Mouse (Mus musculus): ENCODE data around the gene Gm20661. TPM values are rescaled to one million over a fixed set of nuclear protein-coding genes. Genes with fewer than 3 reads are reported as not detected.
"Not testable (repeated sequence)": the region's sequence is repeated elsewhere in the genome, so short reads cannot be mapped to it uniquely, and the experiment has no call there.

Gm20661 gene
- polyA plus RNA-seq, 1 experiment from 2014 or later: 1.8 TPM

DNA sequence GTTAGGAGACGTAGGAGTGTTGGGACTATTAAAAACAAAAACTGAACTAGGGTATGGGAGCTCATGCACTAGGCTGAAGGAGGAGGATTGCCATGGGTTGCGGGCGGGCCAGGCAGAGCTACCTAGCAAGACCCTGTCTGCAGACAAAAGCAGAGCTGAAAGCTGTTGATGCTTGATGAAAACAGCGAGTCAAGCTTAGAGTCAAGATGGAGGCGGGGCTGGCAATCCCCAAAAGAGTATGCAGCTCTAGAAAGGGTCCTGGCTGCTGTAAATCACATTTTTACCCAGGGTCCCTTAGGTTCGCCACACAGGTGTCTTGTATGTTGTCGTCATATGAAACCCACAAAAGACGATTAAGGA, 20.7 kb downstream of the Gm20661 start:
- no peaks in the 10 kb centered on the region for H3K36me3 ChIP-seq (ENCODE audit: insufficient read depth, low read length)
- WGBS: 18% methylated on average over 8 of the region's 8 CpGs
- H3K4me2 ChIP-seq (replicated peaks; ENCODE audit: low read depth, low read length): peak overlapping the region; percentile 75
- H3K4me3 ChIP-seq (ENCODE audit: low read depth, low read length): peak overlapping the region; percentile 91
- no peaks in the 10 kb centered on the region for H3K9me3 ChIP-seq (ENCODE audit: low read length)
- peaks cover 9% of the 10 kb centered on the region for H3K4me1 ChIP-seq (ENCODE audit: insufficient read depth, low read depth, low read length)
- peak overlapping the region; percentile 100 for H3K9ac ChIP-seq (replicated peaks; ENCODE audit: low read depth)
- H3K27me3 ChIP-seq (replicated peaks; ENCODE audit: insufficient read depth, low read length): no peaks in the 10 kb centered on the region
- ATAC-seq (no peak), DNase-seq (ENCODE audit: low spot score) (peak; percentile 37)
- H3K27ac ChIP-seq (ENCODE audit: low read length): peak overlapping the region; percentile 97
- no peak for TF ChIP-seq EP300 (IDR thresholded peaks at IDR 0.05)
- TF ChIP-seq CTCF (IDR thresholded peaks at IDR 0.05): no peak

DNA sequence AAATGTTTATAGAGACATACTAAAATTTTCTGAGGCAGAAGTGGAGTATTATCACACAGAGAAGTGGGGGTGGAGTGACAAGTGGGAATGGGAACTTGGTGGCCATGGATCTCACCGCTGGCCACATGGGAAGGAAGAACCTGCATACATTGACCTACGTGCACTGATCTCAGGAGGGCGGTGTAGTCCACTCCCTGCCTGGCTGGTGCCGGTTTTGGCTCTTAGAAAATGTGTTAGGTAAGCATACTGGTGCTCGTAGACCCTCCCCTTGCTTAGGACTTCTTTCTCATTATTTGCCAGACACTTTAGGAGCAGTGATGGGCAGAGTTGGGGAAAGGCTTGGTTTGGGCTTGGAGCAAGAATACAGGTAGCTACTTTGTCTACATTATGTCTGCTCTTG, 25.2 kb downstream of the Gm20661 start:
- H3K4me3 ChIP-seq (ENCODE audit: low read depth, low read length): no peak overlapping the region
- H3K27ac ChIP-seq (ENCODE audit: low read length): no peak overlapping the region
- DNase-seq (ENCODE audit: low spot score): no peak
- H3K4me2 ChIP-seq (replicated peaks; ENCODE audit: low read depth, low read length): no peak overlapping the region
- no peak for TF ChIP-seq EP300 (IDR thresholded peaks at IDR 0.05)
- no peak for TF ChIP-seq CTCF (IDR thresholded peaks at IDR 0.05)
- no peaks in the 10 kb centered on the region for H3K27me3 ChIP-seq (replicated peaks; ENCODE audit: insufficient read depth, low read length)
- no peak for ATAC-seq
- H3K36me3 ChIP-seq (ENCODE audit: insufficient read depth, low read length): no peaks in the 10 kb centered on the region
- peaks cover 6% of the 10 kb centered on the region for H3K4me1 ChIP-seq (ENCODE audit: insufficient read depth, low read depth, low read length)
- H3K9me3 ChIP-seq (ENCODE audit: low read length): no peaks in the 10 kb centered on the region
- H3K9ac ChIP-seq (replicated peaks; ENCODE audit: low read depth): no peak overlapping the region
- WGBS: 60% methylated on average over 5 of the region's 5 CpGs

DNA sequence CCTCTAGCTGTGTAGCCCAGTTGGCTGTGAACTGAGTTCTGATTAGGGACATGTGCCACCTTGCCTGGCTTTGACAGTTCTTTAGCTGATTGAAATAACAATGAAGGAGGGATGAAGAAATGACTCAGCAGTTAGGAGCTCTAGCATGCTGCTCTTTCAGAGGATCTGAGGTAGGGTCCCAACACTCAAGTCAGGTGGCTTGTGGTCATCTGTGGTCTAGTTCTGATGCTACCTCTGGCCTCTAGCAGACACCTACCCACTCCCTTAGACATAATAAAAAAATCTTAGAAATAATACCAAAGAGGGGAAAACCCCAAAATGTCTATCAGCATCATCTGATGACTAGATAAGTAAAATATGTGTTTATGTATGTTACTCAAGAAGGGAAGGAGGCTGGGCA, 27.5 kb downstream of the Gm20661 start:
- H3K9me3 ChIP-seq (ENCODE audit: low read length): no peaks in the 10 kb centered on the region
- no peak overlapping the region for H3K4me2 ChIP-seq (replicated peaks; ENCODE audit: low read depth, low read length)
- no peak for ATAC-seq
- no peaks in the 10 kb centered on the region; the same call in 1 of the 2 replicates for H3K4me1 ChIP-seq (ENCODE audit: insufficient read depth, low read depth, low read length)
- no peak overlapping the region for H3K4me3 ChIP-seq (ENCODE audit: low read depth, low read length)
- no peaks in the 10 kb centered on the region for H3K36me3 ChIP-seq (ENCODE audit: insufficient read depth, low read length)
- H3K27ac ChIP-seq (ENCODE audit: low read length): no peak overlapping the region
- H3K9ac ChIP-seq (replicated peaks; ENCODE audit: low read depth): no peak overlapping the region
- no peak for DNase-seq (ENCODE audit: low spot score)
- TF ChIP-seq CTCF (IDR thresholded peaks at IDR 0.05): no peak
- no peak for TF ChIP-seq EP300 (IDR thresholded peaks at IDR 0.05)
- no peaks in the 10 kb centered on the region for H3K27me3 ChIP-seq (replicated peaks; ENCODE audit: insufficient read depth, low read length)

DNA sequence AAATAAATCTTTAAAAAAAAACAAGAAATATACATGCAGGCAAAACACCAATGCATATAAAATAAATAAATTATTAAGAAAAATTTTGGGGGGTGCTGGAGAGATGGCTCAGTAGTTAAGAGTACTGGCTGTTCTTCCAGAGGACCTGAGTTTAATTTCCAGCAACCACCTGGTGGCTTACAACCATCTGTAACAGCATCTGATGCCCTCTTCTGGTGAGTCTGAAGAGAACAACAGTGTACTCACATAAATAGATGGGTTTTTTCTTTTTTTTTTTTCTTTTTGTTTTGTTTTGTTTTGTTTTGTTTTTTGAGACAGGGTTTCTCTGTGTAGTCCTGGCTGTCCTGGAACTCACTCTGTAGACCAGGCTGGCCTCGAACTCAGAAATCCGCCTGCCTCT, 30.7 kb downstream of the Gm20661 start:
- not testable (repeated sequence) for H3K4me3 ChIP-seq (ENCODE audit: low read depth, low read length); H3K9me3 ChIP-seq (ENCODE audit: low read length); H3K4me2 ChIP-seq (replicated peaks; ENCODE audit: low read depth, low read length); H3K27ac ChIP-seq (ENCODE audit: low read length); H3K9ac ChIP-seq (replicated peaks; ENCODE audit: low read depth); DNase-seq (ENCODE audit: low spot score); H3K27me3 ChIP-seq (replicated peaks; ENCODE audit: insufficient read depth, low read length); H3K36me3 ChIP-seq (ENCODE audit: insufficient read depth, low read length); ATAC-seq; H3K4me1 ChIP-seq (ENCODE audit: insufficient read depth, low read depth, low read length)
- WGBS: 100% methylated on average over 2 of the region's 2 CpGs
- TF ChIP-seq CTCF (IDR thresholded peaks at IDR 0.05): peak; percentile 26; the same call in 1 of the 2 replicates

DNA sequence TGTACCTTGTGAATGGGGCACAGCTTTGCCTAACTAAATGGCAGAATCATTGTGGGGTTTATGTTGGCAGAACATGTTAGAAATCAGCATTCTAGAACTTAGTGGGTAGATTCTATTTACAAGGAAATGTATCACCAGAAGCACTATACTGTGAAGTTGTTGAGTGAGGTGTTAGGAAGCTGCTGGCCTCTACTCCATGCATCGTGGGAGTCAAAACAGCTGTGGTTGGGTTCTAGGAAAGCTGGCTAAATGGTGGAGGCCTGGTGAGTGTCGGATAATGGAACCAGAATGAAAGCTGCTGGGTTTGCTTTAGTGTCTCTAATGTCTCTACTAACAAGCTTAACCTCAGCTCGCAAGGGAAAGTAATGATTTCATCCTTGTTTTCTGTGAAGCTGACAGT, 34.3 kb downstream of the Gm20661 start:
- H3K4me2 ChIP-seq (replicated peaks; ENCODE audit: low read depth, low read length): no peak overlapping the region
- no peak overlapping the region for H3K9ac ChIP-seq (replicated peaks; ENCODE audit: low read depth)
- ATAC-seq: no peak
- no peak overlapping the region for H3K27ac ChIP-seq (ENCODE audit: low read length)
- H3K27me3 ChIP-seq (replicated peaks; ENCODE audit: insufficient read depth, low read length): no peaks in the 10 kb centered on the region
- 86% methylated on average over 3 of the region's 3 CpGs for WGBS
- no peaks in the 10 kb centered on the region for H3K4me1 ChIP-seq (ENCODE audit: insufficient read depth, low read depth, low read length)
- no peak overlapping the region for H3K4me3 ChIP-seq (ENCODE audit: low read depth, low read length)
- TF ChIP-seq EP300 (IDR thresholded peaks at IDR 0.05): no peak
- no peak for TF ChIP-seq CTCF (IDR thresholded peaks at IDR 0.05)
- no peaks in the 10 kb centered on the region for H3K9me3 ChIP-seq (ENCODE audit: low read length)
- no peaks in the 10 kb centered on the region for H3K36me3 ChIP-seq (ENCODE audit: insufficient read depth, low read length)
- DNase-seq (ENCODE audit: low spot score): no peak

DNA sequence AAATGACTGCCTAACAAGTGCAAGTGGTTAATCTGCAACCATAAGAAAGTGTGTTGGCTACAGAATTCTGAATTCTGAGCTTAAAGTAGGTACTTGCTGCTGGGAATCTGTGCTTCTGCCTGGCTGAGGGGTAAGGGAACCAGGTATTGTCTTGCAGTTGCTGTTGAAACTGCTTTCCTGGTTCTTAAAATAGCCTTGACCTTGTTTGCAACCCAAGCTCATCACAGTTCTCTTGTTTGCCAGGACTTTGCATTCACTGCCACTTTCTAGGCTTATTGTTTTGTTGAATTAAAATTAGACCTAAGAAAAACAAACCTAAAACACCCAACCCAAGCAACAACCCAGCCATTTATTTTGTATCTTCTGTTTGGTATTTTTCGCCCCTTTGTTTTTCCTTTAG, 37.9 kb downstream of the Gm20661 start:
- no peak for ATAC-seq
- Histone ChIP-seq H3K4me1 (ENCODE audit: insufficient read depth, low read depth, low read length) (no peaks in the 10 kb centered on the region), H3K4me3 (ENCODE audit: low read depth, low read length) (no peak overlapping the region), H3K27me3 (replicated peaks; ENCODE audit: insufficient read depth, low read length) (no peaks in the 10 kb centered on the region), H3K9me3 (ENCODE audit: low read length) (no peaks in the 10 kb centered on the region), H3K4me2 (replicated peaks; ENCODE audit: low read depth, low read length) (no peak overlapping the region), H3K36me3 (ENCODE audit: insufficient read depth, low read length) (peaks cover 8% of the 10 kb centered on the region), H3K27ac (ENCODE audit: low read length) (no peak overlapping the region), H3K9ac (replicated peaks; ENCODE audit: low read depth) (no peak overlapping the region)
- TF ChIP-seq CTCF (IDR thresholded peaks at IDR 0.05) (no peak), EP300 (IDR thresholded peaks at IDR 0.05) (no peak)
- no peak for DNase-seq (ENCODE audit: low spot score)
- WGBS: 91% methylated on average over 1 of the region's 1 CpGs

DNA sequence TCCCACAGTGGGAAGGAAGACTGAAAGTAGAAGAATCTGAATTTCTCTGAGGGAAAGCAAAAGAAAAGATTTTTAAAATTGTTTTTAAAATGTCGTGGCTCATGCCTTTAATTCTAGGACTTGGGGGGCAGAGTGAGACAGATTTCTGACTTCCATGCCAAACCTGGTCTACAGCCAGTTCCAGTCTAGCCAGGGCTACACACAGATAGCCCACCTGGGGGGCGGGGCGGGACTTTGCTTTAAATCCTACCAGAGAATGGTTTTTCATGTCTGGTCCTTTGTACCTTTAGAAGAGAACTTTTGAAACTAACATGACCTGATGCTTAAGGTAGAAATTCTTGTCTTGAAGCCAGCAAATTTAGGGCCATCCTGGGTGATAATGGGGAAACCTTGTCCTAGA, 40.4 kb downstream of the Gm20661 start:
- Histone ChIP-seq H3K9ac (replicated peaks; ENCODE audit: low read depth) (no peak overlapping the region), H3K9me3 (ENCODE audit: low read length) (no peaks in the 10 kb centered on the region), H3K36me3 (ENCODE audit: insufficient read depth, low read length) (peaks cover 15% of the 10 kb centered on the region), H3K4me2 (replicated peaks; ENCODE audit: low read depth, low read length) (no peak overlapping the region), H3K27me3 (replicated peaks; ENCODE audit: insufficient read depth, low read length) (no peaks in the 10 kb centered on the region), H3K4me3 (ENCODE audit: low read depth, low read length) (no peak overlapping the region), H3K4me1 (ENCODE audit: insufficient read depth, low read depth, low read length) (no peaks in the 10 kb centered on the region), H3K27ac (ENCODE audit: low read length) (no peak overlapping the region)
- no peak for ATAC-seq
- WGBS: 81% methylated on average over 3 of the region's 3 CpGs
- no peak for DNase-seq (ENCODE audit: low spot score)
- TF ChIP-seq CTCF (IDR thresholded peaks at IDR 0.05): no peak
- no peak for TF ChIP-seq EP300 (IDR thresholded peaks at IDR 0.05)
